Mouse (Mus musculus) heart, embryonic 15.5 days (tissue): ENCODE data around the gene Twist1. TPM values are rescaled to one million over a fixed set of nuclear protein-coding genes. Genes with fewer than 3 reads are reported as not detected.

Experiments used
- ATAC-seq: fragments of 200-750 bp; cut with Nextera tagmentation; replicated peaks from 2 replicates; pipeline ENCODE4 v1.8.0; 2017; ENCODE audit warnings: low read depth, moderate TSS enrichment; ENCODE audit not compliant: insufficient number of reproducible peaks, insufficient read depth, low FRiP score
- H3K27ac ChIP-seq: fragments of 300-500 bp; sonication (generic); 2 replicates; pipeline ENCODE4 v1.5.1; 2015; ENCODE audit warnings: mild to moderate bottlenecking, inconsistent platforms
- H3K27me3 ChIP-seq: fragments of 300-500 bp; sonication (generic); 2 replicates; pipeline ENCODE4 v1.6.1; 2015; ENCODE audit warnings: inconsistent platforms
- H3K36me3 ChIP-seq: fragments of 300-500 bp; sonication (generic); 2 replicates; pipeline ENCODE4 v1.6.1; 2015; ENCODE audit warnings: mild to moderate bottlenecking, inconsistent platforms
- H3K4me1 ChIP-seq: fragments of 300-500 bp; sonication (generic); replicated peaks from 2 replicates; pipeline ENCODE4 v1.6.1; 2015; ENCODE audit warnings: inconsistent platforms
- H3K4me2 ChIP-seq: fragments of 300-500 bp; sonication (generic); 2 replicates; pipeline ENCODE4 v1.6.1; 2015; ENCODE audit warnings: inconsistent platforms, mild to moderate bottlenecking, moderate library complexity
- H3K4me3 ChIP-seq: fragments of 300-500 bp; sonication (generic); 2 replicates; pipeline ENCODE4 v1.5.1; 2015; ENCODE audit warnings: mild to moderate bottlenecking, inconsistent platforms
- H3K9ac ChIP-seq: fragments of 300-500 bp; sonication (generic); 2 replicates; pipeline ENCODE4 v1.6.1; 2015; ENCODE audit warnings: mild to moderate bottlenecking, inconsistent platforms
- H3K9me3 ChIP-seq: fragments of 300-500 bp; sonication (generic); replicated peaks from 2 replicates; pipeline ENCODE4 v1.6.1; 2016; ENCODE audit warnings: inconsistent platforms
- WGBS: fragments of 180-500 bp; shearing (Covaris S2); methylation state at CpG from one replicate; pipeline ENCODE4 v1.1.7; 2015; ENCODE audit warnings: mixed read lengths; 5-methylcytosine and 5-hydroxymethylcytosine counted together
- polyA plus RNA-seq: library from polyadenylated mRNA; unstranded; fragments of >200 nt; fragmentation: Nextera tagmentation; extraction: Ambion mirVana; gene quantifications from 2 replicates; pipeline ENCODE4 v1.2.1, GENCODE M21; 2015

Gene Twist1
- polyA plus RNA-seq, 1 experiment from 2014 or later = 3.3 TPM

- Histone ChIP-seq H3K4me3 (peak overlapping the region; percentile 42), H3K4me2 (peak overlapping the region; percentile 68), H3K9ac (no peak overlapping the region), H3K27me3 (peaks cover 90% of the 10 kb centered on the region), H3K4me1 (peaks cover 24% of the 10 kb centered on the region), H3K9me3 (no peaks in the 10 kb centered on the region), H3K36me3 (no peaks in the 10 kb centered on the region), H3K27ac (no peak overlapping the region)
- 4% methylated on average over 37 of the region's 37 CpGs for WGBS
- ATAC-seq = no peak
Observed at GRCm38 (mm10) chr12:33968041-33968897, 10.8 kb downstream of the Twist1 start.

GRCm38 (mm10) chr12:33968898-33969178, 11.4 kb downstream of the Twist1 start:
- H3K9ac ChIP-seq = no peak overlapping the region
- 36% methylated on average over 4 of the region's 4 CpGs for WGBS
- peaks cover 24% of the 10 kb centered on the region for H3K4me1 ChIP-seq
- H3K27me3 ChIP-seq = peaks cover 85% of the 10 kb centered on the region
- H3K4me3 ChIP-seq = no peak overlapping the region; the same call in 1 of the 2 replicates
- H3K36me3 ChIP-seq = no peaks in the 10 kb centered on the region
- H3K9me3 ChIP-seq = no peaks in the 10 kb centered on the region
- ATAC-seq = no peak
- H3K27ac ChIP-seq = no peak overlapping the region
- peak overlapping the region; percentile 68; the same call in 1 of the 2 replicates for H3K4me2 ChIP-seq

DNA sequence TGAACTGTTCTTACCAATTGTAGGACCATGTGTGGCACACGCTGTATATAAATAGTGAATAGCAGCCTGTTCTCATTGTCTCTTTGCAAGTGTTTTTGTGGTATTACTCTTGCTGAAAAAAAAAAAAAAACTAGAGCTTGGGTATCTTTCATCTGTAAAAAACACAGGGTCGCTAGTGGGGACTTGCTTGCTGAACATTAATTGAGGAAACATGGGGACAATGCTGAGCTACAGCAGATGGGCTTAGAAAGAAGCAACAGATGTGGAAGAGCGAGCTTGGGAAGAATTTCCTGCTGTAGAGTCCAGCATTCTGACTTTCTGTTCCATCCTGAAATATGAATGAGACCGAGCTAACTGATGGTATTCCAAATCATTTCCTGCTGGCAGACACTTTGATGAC, 22.7 kb downstream of the Twist1 start:
- Histone ChIP-seq H3K9me3 (no peaks in the 10 kb centered on the region), H3K27me3 (no peaks in the 10 kb centered on the region)
- 79% methylated on average over 4 of the region's 4 CpGs for WGBS

GRCm38 (mm10) chr12:33981433-33981832, 24.0 kb downstream of the Twist1 start:
- H3K4me1 ChIP-seq = no peaks in the 10 kb centered on the region
- H3K9me3 ChIP-seq = no peaks in the 10 kb centered on the region
- H3K27ac ChIP-seq = no peak overlapping the region
- 47% methylated on average over 7 of the region's 7 CpGs for WGBS
- H3K4me3 ChIP-seq = no peak overlapping the region
- H3K27me3 ChIP-seq = no peaks in the 10 kb centered on the region
- H3K36me3 ChIP-seq = no peaks in the 10 kb centered on the region
- no peak overlapping the region for H3K4me2 ChIP-seq
- no peak for ATAC-seq
- no peak overlapping the region for H3K9ac ChIP-seq

More for the DNA sequence above, 22.7 kb downstream of the Twist1 start:
- Histone ChIP-seq H3K4me2 (no peak overlapping the region), H3K36me3 (no peaks in the 10 kb centered on the region), H3K9ac (no peak overlapping the region), H3K4me1 (no peaks in the 10 kb centered on the region), H3K27ac (no peak overlapping the region), H3K4me3 (no peak overlapping the region)
- ATAC-seq = no peak

DNA sequence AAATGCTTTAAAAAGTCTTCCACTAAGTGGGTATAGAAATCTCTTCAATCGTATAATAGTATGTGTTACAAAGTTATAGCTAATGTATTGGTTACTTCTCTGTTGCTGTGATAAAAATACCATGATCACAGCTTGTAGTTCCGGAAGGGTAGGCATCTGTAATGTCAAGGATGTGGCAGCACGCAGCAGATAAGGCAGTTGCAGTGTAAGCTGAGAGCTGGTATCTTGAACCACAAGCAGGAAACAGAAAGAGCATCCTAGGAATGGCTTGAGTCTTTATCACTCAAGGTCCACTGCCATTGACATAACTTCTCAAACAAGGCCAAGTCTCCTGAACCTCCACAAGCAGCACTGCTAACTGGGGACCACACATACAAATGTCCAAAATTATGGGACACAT, 35.7 kb downstream of the Twist1 start:
- Histone ChIP-seq H3K4me2 (no peak overlapping the region), H3K4me1 (no peaks in the 10 kb centered on the region), H3K4me3 (no peak overlapping the region), H3K9ac (no peak overlapping the region), H3K27me3 (no peaks in the 10 kb centered on the region), H3K36me3 (no peaks in the 10 kb centered on the region), H3K27ac (no peak overlapping the region), H3K9me3 (no peaks in the 10 kb centered on the region)
- 34% methylated on average over 3 of the region's 3 CpGs for WGBS
- ATAC-seq = no peak

Other genes starting within 250 kb of the Twist1 start
- gene Ferd3l, start 29.2 kb upstream of the Twist1 start, polyA plus RNA-seq = not detected in 2 replicates